ENCODE assay signal across 16 mouse cellular contexts in the genomic region with DNA sequence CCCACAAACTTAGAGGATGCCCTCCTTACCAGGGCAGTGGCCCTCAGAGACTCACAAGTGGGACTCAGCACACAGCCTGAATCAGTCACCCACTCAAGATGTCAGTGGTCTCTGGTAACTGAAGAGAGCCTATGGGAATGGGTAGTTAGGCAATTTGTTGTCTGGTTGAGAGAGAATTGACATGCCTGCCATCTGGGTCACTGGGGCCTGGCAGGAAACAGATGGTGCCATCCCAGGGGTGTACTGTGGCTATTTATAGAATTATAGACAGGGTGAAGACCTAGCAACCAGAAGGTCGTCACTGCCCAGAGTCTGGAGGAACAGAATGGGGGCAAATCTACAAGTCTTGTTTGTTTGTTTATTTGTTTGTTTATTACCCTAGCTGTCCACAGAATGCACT. TPM values are rescaled to one million over a fixed set of nuclear protein-coding genes. Genes with fewer than 3 reads are reported as not detected.
A peak's percentile ranks its signal among the peaks of the same experiment; 100 is the strongest.
DNase-seq lines count a peak whose midpoint lies in the region; ATAC-seq and TF ChIP-seq lines count a peak whose summit lies in the region.
"Had no signal": no experiment of that assay in that cellular context is flagged by ENCODE, and none has a peak within 500 bp of the region (broad histone marks: within the 10 kb centered on the region; RNA-seq: fewer than 3 reads in every experiment).

No protein-coding gene starts in this region.

- no peaks in the 10 kb centered on the region for H3K9me3 ChIP-seq in neural tube, embryonic 13.5 days
- H3K9me3 ChIP-seq in intestine, postnatal 0 days (ENCODE audit: control insufficient read depth) = no peaks in the 10 kb centered on the region
- H3K9me3 ChIP-seq: limb, embryonic 13.5 days; megakaryocyte, embryonic 14.5 days had no signal

- H3K4me1 ChIP-seq in neural tube, embryonic 13.5 days (replicated peaks) = peaks cover 33% of the 10 kb centered on the region
- H3K4me1 ChIP-seq in intestine, postnatal 0 days (replicated peaks; ENCODE audit: control insufficient read depth, insufficient read depth, low read length) = no peaks in the 10 kb centered on the region
- H3K4me1 ChIP-seq: limb, embryonic 13.5 days had no signal

- H3K9ac ChIP-seq in neural tube, embryonic 13.5 days = no peak overlapping the region
- no peak overlapping the region for H3K9ac ChIP-seq in intestine, postnatal 0 days (ENCODE audit: low read depth, low read length)
- H3K9ac ChIP-seq: limb, embryonic 13.5 days had no signal

- H3K27ac ChIP-seq in neural tube, embryonic 13.5 days (replicated peaks) = peak overlapping the region; percentile 42; the same call in 1 of the 2 replicates
- no peak overlapping the region for H3K27ac ChIP-seq in intestine, postnatal 0 days (ENCODE audit: low read depth, low read length)
- H3K27ac ChIP-seq: limb, embryonic 13.5 days had no signal

- no peak for TF ChIP-seq CTCF in intestine, postnatal 0 days (IDR thresholded peaks at IDR 0.05; ENCODE audit: low read depth)

- H3K27me3 ChIP-seq in neural tube, embryonic 13.5 days = no peaks in the 10 kb centered on the region
- H3K27me3 ChIP-seq in splenic B cell, adult 2 months (ENCODE audit: control insufficient read depth, insufficient read depth, low read length, poor library complexity, severe bottlenecking) = no peaks in the 10 kb centered on the region
- no peaks in the 10 kb centered on the region for H3K27me3 ChIP-seq in intestine, postnatal 0 days (replicated peaks; ENCODE audit: control insufficient read depth, insufficient read depth, low read length)
- H3K27me3 ChIP-seq: limb, embryonic 13.5 days had no signal

- 19% methylated on average over 1 of the region's 1 CpGs for WGBS in neural tube, embryonic 13.5 days
- WGBS in intestine, postnatal 0 days = 63% methylated on average over 1 of the region's 1 CpGs

- H3K4me3 ChIP-seq in neural tube, embryonic 13.5 days = no peak overlapping the region
- no peak overlapping the region for H3K4me3 ChIP-seq in intestine, postnatal 0 days (ENCODE audit: low read depth, low read length)
- H3K4me3 ChIP-seq: limb, embryonic 13.5 days; megakaryocyte, embryonic 14.5 days had no signal

- H3K4me2 ChIP-seq in neural tube, embryonic 13.5 days = no peak overlapping the region
- no peak overlapping the region for H3K4me2 ChIP-seq in intestine, postnatal 0 days (replicated peaks; ENCODE audit: low read depth)
- H3K4me2 ChIP-seq: limb, embryonic 13.5 days had no signal

- ATAC-seq in neural tube, embryonic 13.5 days (ENCODE audit: low read depth) = no peak
- no peak for ATAC-seq in intestine, postnatal 0 days
- ATAC-seq: forebrain, embryonic 16.5 days; Patski had no signal

- DNase-seq in embryo, embryonic 10.5 days (ENCODE audit: low spot score) = peak; percentile 40
- DNase-seq in embryo, embryonic 11 days = no peak
- no peak for DNase-seq in neural tube, embryonic 10.5 days (ENCODE audit: extremely low spot score, low spot score)
- DNase-seq in cerebellum, postnatal 10 days = peak; percentile 73 to 78
- peak; percentile 57 for DNase-seq in splenic B cell, adult 2 months (ENCODE audit: low read depth, low spot score)
- no peak for DNase-seq in gastrocnemius, adult 8-10 months (ENCODE audit: low spot score in 2 of 2)
- DNase-seq: gastrocnemius, postnatal 36 days; kidney, postnatal 10 days; layer of hippocampus, postnatal 36 days; lung, adult 2 months had no signal

- no peaks in the 10 kb centered on the region for H3K36me3 ChIP-seq in neural tube, embryonic 13.5 days
- no peaks in the 10 kb centered on the region for H3K36me3 ChIP-seq in splenic B cell, adult 2 months (ENCODE audit: control insufficient read depth, insufficient read depth, low read length, poor library complexity, severe bottlenecking)
- H3K36me3 ChIP-seq in intestine, postnatal 0 days (ENCODE audit: control insufficient read depth, insufficient read depth) = no peaks in the 10 kb centered on the region
- H3K36me3 ChIP-seq: limb, embryonic 13.5 days had no signal

RNA-seq across cellular contexts. Expression of gene Gsg1l, which starts 54.8 kb away (rescaled TPM):
- polyA plus RNA-seq in neural tube, embryonic 13.5 days (2015; fragmentation: Nextera tagmentation; extraction: Ambion mirVana) = 11.1 and 14.2 TPM in 2 replicates
- polyA plus RNA-seq in intestine, postnatal 0 days (2015; fragmentation: Nextera tagmentation; extraction: Ambion mirVana) = 0.35 and 0.52 TPM in 2 replicates
- total RNA-seq in gastrocnemius, adult 8-10 months (2022) = under 1 TPM in 1 of 4 experiments, not detected in 3; 0.07 TPM
- total RNA-seq: gastrocnemius, postnatal 36 days had no signal
- polyA plus RNA-seq: Patski had no signal

Comparison
In these comparisons a context has a peak if more than half of its experiments do, and no peak if none do; other contexts are left out.
1. DNase-seq: peak in embryo, embryonic 10.5 days (single experiment), cerebellum, postnatal 10 days (2 of 2) and splenic B cell, adult 2 months (single experiment); none in embryo, embryonic 11 days (single experiment), neural tube, embryonic 10.5 days (single experiment) and gastrocnemius, adult 8-10 months (0 of 2).